Mouse (Mus musculus): ENCODE measurements at regions not wholly inside any gene's neighbourhood (a gene's known extent, or its start where the extent isn't known, plus 50 kb on each side); places are given as distances from the start of the nearest gene placed in this dataset.

DNA sequence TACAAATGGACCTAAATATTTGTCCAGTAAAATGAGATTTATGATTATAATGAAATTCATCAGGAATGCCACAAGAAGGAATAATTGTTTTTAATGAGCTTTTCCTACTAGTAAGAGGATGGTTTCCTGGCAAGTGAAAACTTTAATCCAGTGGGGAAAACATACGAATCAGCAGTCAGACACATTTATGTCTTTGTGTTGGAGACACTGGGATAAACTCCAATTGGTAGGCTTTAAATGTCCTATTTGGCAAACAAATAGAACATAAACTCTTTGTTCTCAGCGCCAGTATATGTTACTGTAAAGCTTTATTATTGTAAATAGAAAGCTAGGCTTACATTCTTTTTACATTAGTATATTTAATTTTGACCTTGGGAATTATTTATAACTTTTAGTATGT is 127.0 kb downstream of the Gm5447 start:
- H3K27ac ChIP-seq (ENCODE audit: low read depth): no peak overlapping the region
- DNase-seq (ENCODE audit: low spot score) (no peak), ATAC-seq (ENCODE audit: insufficient read depth, low read depth) (no peak)
- H3K9ac ChIP-seq (replicated peaks; ENCODE audit: low read depth, low read length): no peak overlapping the region
- no peak overlapping the region for H3K4me2 ChIP-seq (ENCODE audit: low read depth, low read length)
- H3K36me3 ChIP-seq (replicated peaks; ENCODE audit: control insufficient read depth, insufficient read depth, low read length): no peaks in the 10 kb centered on the region
- no peaks in the 10 kb centered on the region for H3K27me3 ChIP-seq (ENCODE audit: control insufficient read depth, insufficient read depth, low read length)
- no peaks in the 10 kb centered on the region for H3K9me3 ChIP-seq (replicated peaks; ENCODE audit: control insufficient read depth, low read length)
- no peak overlapping the region for H3K4me3 ChIP-seq (ENCODE audit: low read depth, low read length)
- TF ChIP-seq EP300 (IDR thresholded peaks at IDR 0.05; ENCODE audit: low read depth): no peak
- WGBS: 65% methylated on average over 2 of the region's 2 CpGs
- no peaks in the 10 kb centered on the region for H3K4me1 ChIP-seq (ENCODE audit: control insufficient read depth, insufficient read depth)

DNA sequence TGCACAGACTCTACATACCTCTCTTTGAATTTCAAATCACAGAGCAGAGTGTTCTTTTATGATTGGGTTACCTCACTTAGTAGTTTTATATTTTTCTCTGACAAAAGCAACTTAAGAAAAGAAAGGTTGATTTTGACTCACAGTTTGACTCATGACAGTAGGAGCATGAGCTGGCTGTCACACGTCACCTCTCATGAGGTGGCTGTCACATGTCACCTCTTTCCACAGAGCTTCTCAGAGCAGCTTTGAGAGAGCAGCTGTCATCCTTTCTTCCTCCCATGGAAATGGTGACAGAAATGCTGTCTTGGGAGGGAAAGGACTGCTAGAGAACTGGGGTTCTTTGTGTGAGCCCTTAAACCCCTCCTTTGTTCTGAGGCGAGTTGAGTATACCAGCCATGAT is 133.4 kb downstream of the Gm5447 start:
- ATAC-seq (ENCODE audit: insufficient read depth, low read depth) (no peak), DNase-seq (ENCODE audit: low spot score) (no peak)
- H3K9ac ChIP-seq (replicated peaks; ENCODE audit: low read depth, low read length): no peak overlapping the region
- 61% methylated on average over 2 of the region's 2 CpGs for WGBS
- H3K27me3 ChIP-seq (ENCODE audit: control insufficient read depth, insufficient read depth, low read length): no peaks in the 10 kb centered on the region
- H3K36me3 ChIP-seq (replicated peaks; ENCODE audit: control insufficient read depth, insufficient read depth, low read length): no peaks in the 10 kb centered on the region
- no peak overlapping the region for H3K27ac ChIP-seq (ENCODE audit: low read depth)
- TF ChIP-seq CTCF (IDR thresholded peaks at IDR 0.05; ENCODE audit: low read depth) (no peak), EP300 (IDR thresholded peaks at IDR 0.05; ENCODE audit: low read depth) (no peak)
- H3K9me3 ChIP-seq (replicated peaks; ENCODE audit: control insufficient read depth, low read length): no peaks in the 10 kb centered on the region
- H3K4me3 ChIP-seq (ENCODE audit: low read depth, low read length): no peak overlapping the region
- no peaks in the 10 kb centered on the region for H3K4me1 ChIP-seq (ENCODE audit: control insufficient read depth, insufficient read depth)
- H3K4me2 ChIP-seq (ENCODE audit: low read depth, low read length): no peak overlapping the region

DNA sequence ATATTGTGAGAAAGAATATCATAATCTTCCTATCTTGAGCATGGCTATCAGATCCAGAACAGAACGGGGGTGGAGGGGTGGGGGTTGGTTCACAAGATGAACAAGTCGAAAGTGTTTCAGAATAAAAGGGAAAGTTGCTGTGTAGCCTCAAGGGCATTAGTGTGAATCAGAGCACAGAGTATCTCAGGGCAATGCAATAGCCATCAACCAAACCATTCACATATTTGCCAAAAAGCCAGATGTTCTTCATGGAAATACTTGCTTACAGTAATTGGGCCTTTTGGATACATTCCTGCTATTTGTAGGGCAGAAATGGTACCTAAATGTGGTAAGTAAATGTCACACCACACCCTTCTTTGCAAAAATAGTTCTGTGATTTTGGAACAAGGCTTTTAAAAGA is 135.2 kb downstream of the Gm5447 start:
- H3K4me1 ChIP-seq (ENCODE audit: control insufficient read depth, insufficient read depth): no peaks in the 10 kb centered on the region
- no peaks in the 10 kb centered on the region for H3K36me3 ChIP-seq (replicated peaks; ENCODE audit: control insufficient read depth, insufficient read depth, low read length)
- no peak overlapping the region for H3K4me3 ChIP-seq (ENCODE audit: low read depth, low read length)
- no peak overlapping the region for H3K9ac ChIP-seq (replicated peaks; ENCODE audit: low read depth, low read length)
- no peaks in the 10 kb centered on the region for H3K9me3 ChIP-seq (replicated peaks; ENCODE audit: control insufficient read depth, low read length)
- DNase-seq (ENCODE audit: low spot score) (no peak), ATAC-seq (ENCODE audit: insufficient read depth, low read depth) (no peak)
- H3K4me2 ChIP-seq (ENCODE audit: low read depth, low read length): no peak overlapping the region
- WGBS: 68% methylated on average over 2 of the region's 2 CpGs
- H3K27me3 ChIP-seq (ENCODE audit: control insufficient read depth, insufficient read depth, low read length): no peaks in the 10 kb centered on the region
- TF ChIP-seq CTCF (IDR thresholded peaks at IDR 0.05; ENCODE audit: low read depth) (no peak), EP300 (IDR thresholded peaks at IDR 0.05; ENCODE audit: low read depth) (no peak)
- H3K27ac ChIP-seq (ENCODE audit: low read depth): no peak overlapping the region

DNA sequence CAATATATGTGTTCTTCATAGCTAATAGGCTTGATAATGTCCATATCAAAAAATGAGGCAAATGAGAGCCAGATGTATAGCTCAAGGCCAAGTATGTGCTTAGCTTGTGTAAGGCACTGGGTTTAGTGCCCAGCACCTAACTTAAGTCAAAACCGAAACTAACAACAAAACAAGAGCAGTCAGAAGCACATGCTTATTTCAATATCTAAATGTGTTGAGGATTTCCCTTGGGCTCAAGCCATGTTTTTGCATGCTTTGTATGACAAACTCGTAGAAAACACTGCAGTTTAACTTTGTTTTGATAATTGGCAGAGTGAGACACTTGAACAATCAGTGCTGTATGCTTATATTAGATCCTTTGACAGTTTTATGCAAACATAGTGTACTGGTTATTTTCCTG is 148.7 kb downstream of the Gm5447 start:
- ATAC-seq (ENCODE audit: insufficient read depth, low read depth): no peak
- WGBS: 58% methylated on average over 2 of the region's 2 CpGs
- no peaks in the 10 kb centered on the region for H3K9me3 ChIP-seq (replicated peaks; ENCODE audit: control insufficient read depth, low read length)
- H3K4me1 ChIP-seq (ENCODE audit: control insufficient read depth, insufficient read depth): no peaks in the 10 kb centered on the region
- H3K27ac ChIP-seq (ENCODE audit: low read depth): no peak overlapping the region
- no peak overlapping the region for H3K4me3 ChIP-seq (ENCODE audit: low read depth, low read length)
- H3K4me2 ChIP-seq (ENCODE audit: low read depth, low read length): no peak overlapping the region
- TF ChIP-seq EP300 (IDR thresholded peaks at IDR 0.05; ENCODE audit: low read depth) (no peak), CTCF (IDR thresholded peaks at IDR 0.05; ENCODE audit: low read depth) (no peak)
- no peak overlapping the region for H3K9ac ChIP-seq (replicated peaks; ENCODE audit: low read depth, low read length)
- no peaks in the 10 kb centered on the region for H3K36me3 ChIP-seq (replicated peaks; ENCODE audit: control insufficient read depth, insufficient read depth, low read length)
- no peaks in the 10 kb centered on the region for H3K27me3 ChIP-seq (ENCODE audit: control insufficient read depth, insufficient read depth, low read length)
- no peak for DNase-seq (ENCODE audit: low spot score)

DNA sequence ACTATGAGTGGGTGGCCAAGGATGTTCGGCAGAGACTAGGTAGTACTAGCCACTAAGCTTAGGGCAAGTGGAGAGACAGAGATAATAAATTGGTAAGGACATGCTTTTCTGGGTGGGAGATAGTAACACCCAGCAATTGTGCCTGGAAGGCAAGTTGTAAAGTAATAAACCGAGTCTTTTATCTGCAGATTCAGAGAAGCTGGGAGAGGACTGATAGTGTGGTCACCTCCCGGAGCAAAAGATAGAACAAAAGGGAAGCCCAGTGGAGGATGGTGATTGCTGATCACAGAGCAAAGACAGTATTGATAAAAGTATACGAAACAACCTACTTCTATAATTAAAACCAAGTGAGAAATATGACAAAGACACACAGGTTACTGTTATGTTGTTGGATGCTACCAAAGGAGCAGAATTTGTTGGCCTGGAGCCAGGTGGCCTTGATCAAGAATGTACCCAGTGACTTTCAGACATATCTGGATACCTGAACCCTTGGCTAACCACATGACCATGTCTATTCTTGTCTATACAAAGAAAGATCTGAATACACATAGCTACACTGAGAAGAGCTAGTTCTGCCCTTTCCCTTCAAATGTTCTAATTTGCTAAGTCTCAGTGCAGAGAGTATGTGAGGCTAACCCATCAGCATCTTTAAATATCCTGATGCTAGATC is 150.7 kb downstream of the Gm5447 start:
- TF ChIP-seq EP300 (IDR thresholded peaks at IDR 0.05; ENCODE audit: low read depth): no peak
- no peak for TF ChIP-seq CTCF (IDR thresholded peaks at IDR 0.05; ENCODE audit: low read depth)
- H3K27me3 ChIP-seq (ENCODE audit: control insufficient read depth, insufficient read depth, low read length): no peaks in the 10 kb centered on the region
- no peaks in the 10 kb centered on the region for H3K4me1 ChIP-seq (ENCODE audit: control insufficient read depth, insufficient read depth)
- DNase-seq (ENCODE audit: low spot score) (no peak), ATAC-seq (ENCODE audit: insufficient read depth, low read depth) (no peak)
- H3K9ac ChIP-seq (replicated peaks; ENCODE audit: low read depth, low read length): no peak overlapping the region
- no peak overlapping the region for H3K4me3 ChIP-seq (ENCODE audit: low read depth, low read length)
- no peaks in the 10 kb centered on the region for H3K9me3 ChIP-seq (replicated peaks; ENCODE audit: control insufficient read depth, low read length)
- H3K4me2 ChIP-seq (ENCODE audit: low read depth, low read length): no peak overlapping the region
- 57% methylated on average over 4 of the region's 4 CpGs for WGBS
- no peaks in the 10 kb centered on the region for H3K36me3 ChIP-seq (replicated peaks; ENCODE audit: control insufficient read depth, insufficient read depth, low read length)
- no peak overlapping the region for H3K27ac ChIP-seq (ENCODE audit: low read depth)

DNA sequence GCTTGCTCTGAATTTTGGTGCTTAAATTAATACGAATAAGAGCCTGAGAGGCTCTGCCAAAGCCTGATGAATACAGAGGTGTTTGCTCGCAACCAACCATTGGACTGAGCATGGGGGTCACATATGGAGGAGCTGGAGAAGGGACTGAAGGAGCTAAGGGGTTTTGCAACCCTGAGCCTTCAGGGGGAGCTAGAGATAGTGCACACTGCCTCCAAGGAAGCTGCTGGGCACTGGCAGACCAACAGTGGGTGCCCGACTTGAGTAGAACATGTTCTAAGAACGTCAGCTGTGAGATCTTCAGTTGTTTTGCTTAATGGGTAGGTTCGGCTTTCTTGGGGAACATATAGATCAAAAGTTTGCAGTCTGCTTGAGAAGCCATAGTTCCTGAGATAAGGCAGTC is 158.5 kb downstream of the Gm5447 start:
- WGBS: 83% methylated on average over 5 of the region's 5 CpGs
- no peak for TF ChIP-seq CTCF (IDR thresholded peaks at IDR 0.05; ENCODE audit: low read depth)
- TF ChIP-seq EP300 (IDR thresholded peaks at IDR 0.05; ENCODE audit: low read depth): no peak
- H3K9me3 ChIP-seq (replicated peaks; ENCODE audit: control insufficient read depth, low read length): no peaks in the 10 kb centered on the region
- no peak overlapping the region for H3K4me3 ChIP-seq (ENCODE audit: low read depth, low read length)
- ATAC-seq (ENCODE audit: insufficient read depth, low read depth) (no peak), DNase-seq (ENCODE audit: low spot score) (no peak)
- no peaks in the 10 kb centered on the region for H3K27me3 ChIP-seq (ENCODE audit: control insufficient read depth, insufficient read depth, low read length)
- no peak overlapping the region for H3K4me2 ChIP-seq (ENCODE audit: low read depth, low read length)
- no peak overlapping the region for H3K9ac ChIP-seq (replicated peaks; ENCODE audit: low read depth, low read length)
- no peak overlapping the region for H3K27ac ChIP-seq (ENCODE audit: low read depth)
- no peaks in the 10 kb centered on the region for H3K36me3 ChIP-seq (replicated peaks; ENCODE audit: control insufficient read depth, insufficient read depth, low read length)
- H3K4me1 ChIP-seq (ENCODE audit: control insufficient read depth, insufficient read depth): no peaks in the 10 kb centered on the region
